Mouse (Mus musculus) bone marrow macrophage, adult 2 months (primary cell): Measurements from ENCODE around the gene Gsc.

Experiments used
- CTCF ChIP-seq: IDR thresholded peaks from 2 replicates; pipeline ENCODE4 v1.5.1; 2012; ENCODE audit warnings: low read depth, mild to moderate bottlenecking, low read length, moderate library complexity
- POLR2A ChIP-seq: IDR thresholded peaks from 2 replicates; pipeline ENCODE4 v1.6.1; 2012; ENCODE audit warnings: mild to moderate bottlenecking, low read depth, low read length, borderline replicate concordance

GRCm38 (mm10) chr12:104474191-104474871 is 1.2 kb upstream of the Gsc start:
- TF ChIP-seq CTCF (no peak), POLR2A (no peak)
